Mouse (Mus musculus) neural tube, embryonic 11.5 days (tissue): ENCODE data around the gene 9430015G10Rik. TPM values are rescaled to one million over a fixed set of nuclear protein-coding genes. Genes with fewer than 3 reads are reported as not detected.
A peak's percentile ranks its signal among the peaks of the same experiment; 100 is the strongest.

Experiments used
- ATAC-seq: fragments of 200-750 bp; cut with Nextera tagmentation; 2 replicates; pipeline ENCODE4 v1.8.0; 2017; ENCODE audit warnings: moderate number of reproducible peaks, mild to moderate bottlenecking, moderate TSS enrichment, moderate library complexity; ENCODE audit not compliant: insufficient read depth, low FRiP score, low TSS enrichment
- DNase-seq: peaks from one replicate; pipeline ENCODE4 v3.0.0-alpha.2; 2015; ENCODE audit warnings: low spot score
- H3K27ac ChIP-seq: fragments of 300-500 bp; sonication (generic); 2 replicates; pipeline ENCODE4 v1.5.1; 2014; ENCODE audit warnings: low read depth, mild to moderate bottlenecking, low read length
- H3K27me3 ChIP-seq: fragments of 300-500 bp; sonication (generic); 2 replicates; pipeline ENCODE4 v1.6.1; 2014; ENCODE audit warnings: mild to moderate bottlenecking, low read length, mixed read lengths; ENCODE audit not compliant: control insufficient read depth, insufficient read depth
- H3K36me3 ChIP-seq: fragments of 300-500 bp; sonication (generic); 2 replicates; pipeline ENCODE4 v1.6.1; 2014; ENCODE audit warnings: mild to moderate bottlenecking, low read length, moderate library complexity, mixed read lengths; ENCODE audit not compliant: control insufficient read depth, insufficient read depth
- H3K4me1 ChIP-seq: fragments of 300-500 bp; sonication (generic); 2 replicates; pipeline ENCODE4 v1.6.1; 2014; ENCODE audit warnings: low read length, mixed read lengths; ENCODE audit not compliant: control insufficient read depth, insufficient read depth
- H3K4me2 ChIP-seq: fragments of 300-500 bp; sonication (generic); 2 replicates; pipeline ENCODE4 v1.6.1; 2014; ENCODE audit warnings: low read depth, mild to moderate bottlenecking, moderate library complexity
- H3K4me3 ChIP-seq: fragments of 300-500 bp; sonication (generic); 2 replicates; pipeline ENCODE4 v1.5.1; 2014; ENCODE audit warnings: low read depth, low read length
- H3K9ac ChIP-seq: fragments of 300-500 bp; sonication (generic); 2 replicates; pipeline ENCODE4 v1.6.1; 2014; ENCODE audit warnings: mild to moderate bottlenecking, low read length
- H3K9me3 ChIP-seq: fragments of 300-500 bp; sonication (generic); 2 replicates; pipeline ENCODE4 v1.6.1; 2016; ENCODE audit warnings: low read length; ENCODE audit not compliant: control insufficient read depth
- WGBS: fragments of 180-500 bp; shearing (Covaris S2); extraction: QIAGEN DNeasy Blood & Tissue Kit; methylation state at CpG from one replicate; pipeline ENCODE4 v1.1.7; 2014; 5-methylcytosine and 5-hydroxymethylcytosine counted together
- polyA plus RNA-seq: library from polyadenylated mRNA; unstranded; fragments of >200 nt; fragmentation: Nextera tagmentation; extraction: Ambion mirVana; gene quantifications from 2 replicates; pipeline ENCODE4 v1.2.1, GENCODE M21; 2014

9430015G10Rik gene
- polyA plus RNA-seq, 1 experiment from 2014 or later = 51.9 TPM

GRCm38 (mm10) chr4:156108606-156109546 is 906 bp upstream of the 9430015G10Rik start:
- no peaks in the 10 kb centered on the region for H3K27me3 ChIP-seq
- DNase-seq (peak; percentile 65), ATAC-seq (peak; percentile 57)
- no peak overlapping the region for H3K27ac ChIP-seq
- H3K36me3 ChIP-seq = no peaks in the 10 kb centered on the region; the same call in 1 of the 2 replicates
- no peaks in the 10 kb centered on the region for H3K9me3 ChIP-seq
- H3K4me3 ChIP-seq = peak overlapping the region; percentile 61
- H3K9ac ChIP-seq = peak overlapping the region; percentile 63
- 30% methylated on average over 12 of the region's 13 CpGs for WGBS
- peak overlapping the region; percentile 54 for H3K4me2 ChIP-seq
- H3K4me1 ChIP-seq = no peaks in the 10 kb centered on the region

- H3K27me3 ChIP-seq = no peaks in the 10 kb centered on the region
- peaks cover 39% of the 10 kb centered on the region for H3K36me3 ChIP-seq
- H3K4me2 ChIP-seq = no peak overlapping the region
- H3K4me1 ChIP-seq = no peaks in the 10 kb centered on the region
- ATAC-seq (no peak), DNase-seq (no peak)
- no peaks in the 10 kb centered on the region for H3K9me3 ChIP-seq
- no peak overlapping the region for H3K9ac ChIP-seq
- H3K27ac ChIP-seq = no peak overlapping the region
- WGBS = 93% methylated on average over 7 of the region's 7 CpGs
- H3K4me3 ChIP-seq = no peak overlapping the region
Measured at GRCm38 (mm10) chr4:156124077-156124476, 14.3 kb downstream of the 9430015G10Rik start.

GRCm38 (mm10) chr4:156125393-156125792 is 15.6 kb downstream of the 9430015G10Rik start:
- Histone ChIP-seq H3K9me3 (no peaks in the 10 kb centered on the region), H3K4me1 (no peaks in the 10 kb centered on the region), H3K36me3 (peaks cover 30% of the 10 kb centered on the region), H3K4me2 (no peak overlapping the region), H3K27ac (no peak overlapping the region), H3K4me3 (no peak overlapping the region), H3K9ac (no peak overlapping the region), H3K27me3 (no peaks in the 10 kb centered on the region)
- ATAC-seq = no peak
- no peak for DNase-seq
- WGBS = 97% methylated on average over 6 of the region's 6 CpGs

- H3K27me3 ChIP-seq = no peaks in the 10 kb centered on the region
- no peak overlapping the region for H3K27ac ChIP-seq
- H3K4me2 ChIP-seq = no peak overlapping the region
- H3K4me3 ChIP-seq = no peak overlapping the region
- no peaks in the 10 kb centered on the region for H3K9me3 ChIP-seq
- no peak overlapping the region for H3K9ac ChIP-seq
- peaks cover 26% of the 10 kb centered on the region for H3K36me3 ChIP-seq
- WGBS = 92% methylated on average over 7 of the region's 7 CpGs
- ATAC-seq (no peak), DNase-seq (no peak)
- H3K4me1 ChIP-seq = no peaks in the 10 kb centered on the region
Measured at GRCm38 (mm10) chr4:156126841-156127240, 17.1 kb downstream of the 9430015G10Rik start.

GRCm38 (mm10) chr4:156128746-156129145 is 19.0 kb downstream of the 9430015G10Rik start:
- H3K27ac ChIP-seq = no peak overlapping the region
- no peak overlapping the region for H3K4me3 ChIP-seq
- 91% methylated on average over 5 of the region's 5 CpGs for WGBS
- H3K4me2 ChIP-seq = no peak overlapping the region
- no peaks in the 10 kb centered on the region for H3K27me3 ChIP-seq
- ATAC-seq = no peak
- no peak overlapping the region for H3K9ac ChIP-seq
- no peaks in the 10 kb centered on the region for H3K9me3 ChIP-seq
- H3K36me3 ChIP-seq = peaks cover 18% of the 10 kb centered on the region
- H3K4me1 ChIP-seq = no peaks in the 10 kb centered on the region
- DNase-seq = no peak

GRCm38 (mm10) chr4:156130436-156130835 is 20.7 kb downstream of the 9430015G10Rik start, which contains the start of gene Rnf223:
Gene Rnf223 (plus strand): TSS chr4:156130513.
- no peak for DNase-seq
- Histone ChIP-seq H3K4me1 (no peaks in the 10 kb centered on the region), H3K9me3 (no peaks in the 10 kb centered on the region), H3K4me2 (no peak within 1 kb of the TSS), H3K4me3 (no peak within 1 kb of the TSS), H3K27ac (no peak within 1 kb of the TSS), H3K9ac (no peak within 1 kb of the TSS), H3K36me3 (peaks cover 10% of the 10 kb centered on the region), H3K27me3 (no peaks in the 10 kb centered on the region)
- WGBS = 85% methylated on average over 15 of the region's 15 CpGs
- ATAC-seq = no peak

GRCm38 (mm10) chr4:156130940-156131339 is 21.2 kb downstream of the 9430015G10Rik start:
- 90% methylated on average over 10 of the region's 10 CpGs for WGBS
- no peak overlapping the region for H3K4me2 ChIP-seq
- no peak for ATAC-seq
- no peak for DNase-seq
- H3K4me3 ChIP-seq = no peak overlapping the region
- H3K27me3 ChIP-seq = no peaks in the 10 kb centered on the region
- H3K4me1 ChIP-seq = no peaks in the 10 kb centered on the region
- H3K9ac ChIP-seq = no peak overlapping the region
- H3K36me3 ChIP-seq = peaks cover 7% of the 10 kb centered on the region; the same call in 1 of the 2 replicates
- no peak overlapping the region for H3K27ac ChIP-seq
- no peaks in the 10 kb centered on the region for H3K9me3 ChIP-seq

- ATAC-seq (no peak), DNase-seq (no peak)
- Histone ChIP-seq H3K27me3 (no peaks in the 10 kb centered on the region), H3K9ac (no peak overlapping the region), H3K27ac (no peak overlapping the region), H3K9me3 (no peaks in the 10 kb centered on the region), H3K4me3 (no peak overlapping the region), H3K4me2 (no peak overlapping the region), H3K4me1 (no peaks in the 10 kb centered on the region), H3K36me3 (no peaks in the 10 kb centered on the region)
- WGBS = 64% methylated on average over 5 of the region's 5 CpGs
Measured at GRCm38 (mm10) chr4:156133334-156133733, 23.6 kb downstream of the 9430015G10Rik start.
